Mouse (Mus musculus) urinary bladder, postnatal 14 days (tissue): ENCODE data around the gene Wdpcp.

Experiments
- DNase-seq: peaks from one replicate; pipeline ENCODE4 v3.0.0; 2021; ENCODE audit warnings: low spot score

The Wdpcp gene

GRCm38 (mm10) chr11:21749487-21749886 lies 177.5 kb downstream of the Wdpcp start:
- DNase-seq: no peak

DNA sequence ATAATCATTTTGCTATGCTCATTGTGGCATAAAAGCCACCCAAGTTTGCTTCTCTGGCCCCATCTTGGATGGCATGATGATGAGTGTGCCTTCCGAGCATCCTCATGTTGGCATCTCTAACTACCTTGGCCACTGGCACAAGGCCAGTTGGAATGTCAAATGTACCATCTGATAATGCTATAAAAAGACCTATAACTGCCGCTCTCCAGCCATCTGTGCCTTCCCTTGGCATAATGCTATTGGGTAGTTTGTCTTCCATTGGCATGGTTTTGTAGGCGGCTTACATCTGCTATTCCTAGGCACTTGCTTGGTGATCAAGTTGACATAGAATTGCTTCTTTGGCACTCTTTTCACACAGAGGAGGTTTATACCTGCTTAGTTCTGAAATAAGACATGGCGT lies 191.2 kb downstream of the Wdpcp start:
- DNase-seq: no peak

- DNase-seq: no peak
Measured at GRCm38 (mm10) chr11:21788831-21789230, 216.8 kb downstream of the Wdpcp start.

GRCm38 (mm10) chr11:21824941-21825340 lies 252.9 kb downstream of the Wdpcp start:
- DNase-seq: no peak

- no peak for DNase-seq
Measured at GRCm38 (mm10) chr11:21826521-21826920, 254.5 kb downstream of the Wdpcp start.

GRCm38 (mm10) chr11:21847040-21847439 lies 275.0 kb downstream of the Wdpcp start:
- DNase-seq: no peak

DNA sequence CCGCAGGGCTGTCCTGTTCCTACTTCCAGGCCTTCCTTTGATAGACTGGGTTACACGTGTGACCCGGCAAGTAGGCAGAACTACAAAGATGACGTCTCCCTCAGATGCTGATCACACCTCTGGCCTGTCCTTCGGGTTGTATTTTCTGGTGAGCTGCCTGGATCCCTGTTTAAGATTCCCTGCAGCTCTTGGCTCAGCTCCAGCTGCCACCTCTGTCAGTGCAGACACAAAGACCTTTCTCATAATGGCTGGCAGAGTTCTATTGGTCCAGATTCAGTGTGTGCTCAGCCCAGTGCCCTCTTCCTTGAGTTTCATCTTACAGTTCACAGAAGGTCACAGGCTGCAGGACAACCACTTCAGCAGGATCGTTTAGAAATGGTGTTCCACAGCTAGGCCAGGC lies 292.0 kb downstream of the Wdpcp start:
- no peak for DNase-seq

DNA sequence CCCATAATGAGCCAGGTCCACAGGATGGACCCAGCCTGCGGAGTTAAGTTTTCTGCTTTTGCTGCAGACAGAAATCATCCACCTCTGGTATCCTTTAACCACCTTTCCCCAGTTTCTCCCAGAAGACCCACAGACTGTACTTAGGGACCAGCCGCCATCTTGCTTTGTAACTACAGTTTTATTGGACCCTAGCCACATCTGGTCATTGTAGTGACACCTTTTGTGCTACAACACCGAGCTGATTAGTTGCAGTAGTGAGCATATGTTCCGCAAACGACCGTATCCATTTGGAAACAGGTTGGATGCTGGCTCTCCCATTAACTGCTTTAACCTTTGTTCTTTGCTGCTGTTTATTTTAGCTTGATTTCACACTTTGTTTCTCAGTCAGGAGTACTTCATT lies 292.5 kb downstream of the Wdpcp start:
- no peak for DNase-seq

DNA sequence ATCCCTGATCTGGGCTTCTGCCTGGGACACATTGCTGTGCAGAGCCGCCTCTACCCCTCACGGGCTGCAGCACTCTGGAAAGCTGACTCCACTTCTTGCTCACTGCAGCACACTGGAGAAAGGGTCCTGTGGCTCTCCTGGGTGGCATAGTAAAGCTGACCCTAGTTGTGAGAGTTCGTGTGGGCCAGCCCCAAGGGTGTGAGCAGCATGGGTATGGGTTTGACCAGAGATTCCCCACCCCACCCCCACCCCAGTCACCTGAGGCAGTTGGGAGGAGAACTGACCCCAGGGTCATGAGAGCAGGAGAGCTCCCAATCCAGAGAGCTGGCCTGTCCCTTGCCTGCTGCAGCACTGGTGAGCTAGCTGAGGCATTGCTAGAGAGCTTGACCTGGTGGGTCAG lies 296.6 kb downstream of the Wdpcp start:
- DNase-seq: no peak

DNA sequence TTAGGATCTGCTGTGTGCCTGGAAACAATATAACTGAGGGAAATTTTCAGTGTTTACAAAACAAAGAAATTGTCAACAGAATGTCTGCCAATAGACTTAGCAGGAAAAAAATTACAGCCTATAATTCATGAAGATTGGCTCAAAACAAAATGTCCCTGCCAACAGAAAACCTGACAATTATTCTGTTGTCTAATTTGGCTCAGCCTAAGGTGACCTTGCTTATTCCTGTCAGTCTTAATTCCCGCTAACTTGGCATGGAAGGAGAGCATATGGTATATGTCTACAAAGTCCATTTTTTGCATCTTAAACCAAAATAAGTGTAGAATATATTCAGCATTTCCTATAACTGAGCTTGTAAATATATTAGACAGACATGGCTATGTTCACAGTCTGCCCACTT lies 298.8 kb downstream of the Wdpcp start:
- DNase-seq: no peak

GRCm38 (mm10) chr11:21871728-21872127 lies 299.7 kb downstream of the Wdpcp start:
- DNase-seq: no peak

- DNase-seq: no peak
Measured at GRCm38 (mm10) chr11:21875077-21875476, 303.0 kb downstream of the Wdpcp start.

- no peak for DNase-seq
Measured at GRCm38 (mm10) chr11:21894696-21895095, 322.7 kb downstream of the Wdpcp start.

GRCm38 (mm10) chr11:21922531-21922930 lies 350.5 kb downstream of the Wdpcp start:
- DNase-seq: no peak
